Mouse (Mus musculus) lung, embryonic 16.5 days (tissue): Measurements from ENCODE around the gene 3100002H09Rik. TPM values are rescaled to one million over a fixed set of nuclear protein-coding genes. Genes with fewer than 3 reads are reported as not detected.
A peak's percentile ranks its signal among the peaks of the same experiment; 100 is the strongest.

Experiments
- ATAC-seq: fragments of 200-750 bp; cut with Nextera tagmentation; 2 replicates; pipeline ENCODE4 v1.8.0; 2017; ENCODE audit warnings: low read depth, mild to moderate bottlenecking, moderate library complexity
- H3K27ac ChIP-seq: fragments of 300-500 bp; sonication (generic); 2 replicates; pipeline ENCODE4 v1.5.1; 2014; ENCODE audit warnings: mild to moderate bottlenecking, control low read depth, low read length
- H3K27me3 ChIP-seq: fragments of 300-500 bp; sonication (generic); 2 replicates; pipeline ENCODE4 v1.6.1; 2014; ENCODE audit warnings: low read depth, low read length, mixed read lengths; ENCODE audit not compliant: control insufficient read depth, insufficient read depth
- H3K36me3 ChIP-seq: fragments of 300-500 bp; sonication (generic); 2 replicates; pipeline ENCODE4 v1.6.1; 2014; ENCODE audit warnings: low read length; ENCODE audit not compliant: control insufficient read depth, insufficient read depth
- H3K4me1 ChIP-seq: fragments of 300-500 bp; sonication (generic); replicated peaks from 2 replicates; pipeline ENCODE4 v1.6.1; 2014; ENCODE audit warnings: low read length, mixed read lengths; ENCODE audit not compliant: control insufficient read depth, insufficient read depth
- H3K4me2 ChIP-seq: fragments of 300-500 bp; sonication (generic); 2 replicates; pipeline ENCODE4 v1.6.1; 2014; ENCODE audit warnings: low read depth, low read length, control low read depth
- H3K4me3 ChIP-seq: fragments of 300-500 bp; sonication (generic); 2 replicates; pipeline ENCODE4 v1.5.1; 2014; ENCODE audit warnings: mild to moderate bottlenecking, low read length, control low read depth
- H3K9ac ChIP-seq: fragments of 300-500 bp; sonication (generic); 2 replicates; pipeline ENCODE4 v1.6.1; 2014; ENCODE audit warnings: low read length, control low read depth
- H3K9me3 ChIP-seq: fragments of 300-500 bp; sonication (generic); 2 replicates; pipeline ENCODE4 v1.6.1; 2016; ENCODE audit warnings: low read length; ENCODE audit not compliant: control insufficient read depth
- WGBS: fragments of 180-500 bp; shearing (Covaris S2); extraction: QIAGEN DNeasy Blood & Tissue Kit; methylation state at CpG from one replicate; pipeline ENCODE4 v1.1.7; 2014; 5-methylcytosine and 5-hydroxymethylcytosine counted together
- polyA plus RNA-seq: library from polyadenylated mRNA; unstranded; fragments of >200 nt; fragmentation: Nextera tagmentation; extraction: Ambion mirVana; gene quantifications from 2 replicates; pipeline ENCODE4 v1.2.1, GENCODE M21; 2015

Gene 3100002H09Rik
- not detected in 2 replicates for polyA plus RNA-seq

GRCm38 (mm10) chr4:124610703-124611102, at the start of gene 3100002H09Rik:
TSS of gene 3100002H09Rik (minus strand) at chr4:124610803.
- 73% methylated on average over 2 of the region's 2 CpGs for WGBS
- Histone ChIP-seq H3K9ac (no peak within 1 kb of the TSS), H3K4me2 (no peak within 1 kb of the TSS), H3K27me3 (no peaks in the 10 kb centered on the region), H3K4me1 (no peaks in the 10 kb centered on the region), H3K27ac (no peak within 1 kb of the TSS), H3K4me3 (no peak within 1 kb of the TSS), H3K36me3 (no peaks in the 10 kb centered on the region), H3K9me3 (no peaks in the 10 kb centered on the region)
- no peak for ATAC-seq

- Histone ChIP-seq H3K27ac (no peak overlapping the region), H3K9ac (no peak overlapping the region), H3K27me3 (peaks cover 94% of the 10 kb centered on the region), H3K36me3 (no peaks in the 10 kb centered on the region), H3K4me3 (peak overlapping the region; percentile 22), H3K9me3 (no peaks in the 10 kb centered on the region), H3K4me1 (peaks cover 21% of the 10 kb centered on the region), H3K4me2 (peak overlapping the region; percentile 36)
- 2% methylated on average over 68 of the region's 68 CpGs for WGBS
- no peak for ATAC-seq
These were observed 48.9 kb upstream of the 3100002H09Rik start for GRCm38 (mm10) chr4:124659251-124660217.

GRCm38 (mm10) chr4:124658412-124658851, 47.8 kb upstream of the 3100002H09Rik start:
- whole genome bisulfite sequencing, result under 1% methylated on average over 39 of the region's 39 CpGs
- Histone ChIP-seq H3K4me3 (no peak overlapping the region; the same call in 1 of the 2 replicates), H3K4me2 (no peak overlapping the region), H3K27ac (no peak overlapping the region), H3K4me1 (peaks cover 21% of the 10 kb centered on the region), H3K9ac (no peak overlapping the region), H3K27me3 (peaks cover 95% of the 10 kb centered on the region), H3K36me3 (no peaks in the 10 kb centered on the region), H3K9me3 (no peaks in the 10 kb centered on the region)
- ATAC-seq, result no peak

GRCm38 (mm10) chr4:124657781-124658180, 47.2 kb upstream of the 3100002H09Rik start:
- Histone ChIP-seq H3K4me2 (peak overlapping the region; percentile 99), H3K9me3 (no peaks in the 10 kb centered on the region), H3K4me3 (peak overlapping the region; percentile 66), H3K27me3 (peaks cover 92% of the 10 kb centered on the region), H3K4me1 (peaks cover 21% of the 10 kb centered on the region), H3K36me3 (no peaks in the 10 kb centered on the region), H3K27ac (no peak overlapping the region), H3K9ac (0 out of 2 replicates have a peak overlapping the region, but pooled peaks have one; percentile 24)
- under 1% methylated on average over 30 of the region's 61 CpGs for WGBS
- peak; percentile 7 for ATAC-seq

- Histone ChIP-seq H3K9me3 (no peaks in the 10 kb centered on the region), H3K4me1 (peaks cover 21% of the 10 kb centered on the region), H3K27ac (no peak overlapping the region), H3K36me3 (no peaks in the 10 kb centered on the region), H3K4me2 (peak overlapping the region; percentile 99), H3K9ac (peak overlapping the region; percentile 53), H3K4me3 (peak overlapping the region; percentile 66), H3K27me3 (peaks cover 86% of the 10 kb centered on the region)
- WGBS, result under 1% methylated on average over 66 of the region's 92 CpGs
- ATAC-seq, result peak; percentile 94
These were observed 46.4 kb upstream of the 3100002H09Rik start for GRCm38 (mm10) chr4:124656854-124657650.

GRCm38 (mm10) chr4:124656518-124656853, 45.9 kb upstream of the 3100002H09Rik start, which contains the start of gene Pou3f1:
TSS of gene Pou3f1 (plus strand) at chr4:124656807.
- no peak within 1 kb of the TSS for H3K27ac ChIP-seq
- H3K4me3 ChIP-seq, result peak within 1 kb of the TSS; percentile 66
- H3K27me3 ChIP-seq, result peaks cover 80% of the 10 kb centered on the region
- under 1% methylated on average over 15 of the region's 15 CpGs for WGBS
- no peaks in the 10 kb centered on the region for H3K9me3 ChIP-seq
- H3K4me1 ChIP-seq, result peaks cover 21% of the 10 kb centered on the region
- no peak for ATAC-seq
- peak within 1 kb of the TSS; percentile 53 for H3K9ac ChIP-seq
- H3K4me2 ChIP-seq, result peak within 1 kb of the TSS; percentile 99
- no peaks in the 10 kb centered on the region for H3K36me3 ChIP-seq

- Histone ChIP-seq H3K4me2 (no peak overlapping the region), H3K4me1 (peaks cover 12% of the 10 kb centered on the region), H3K27ac (no peak overlapping the region), H3K27me3 (peaks cover 48% of the 10 kb centered on the region), H3K36me3 (no peaks in the 10 kb centered on the region), H3K4me3 (no peak overlapping the region), H3K9me3 (no peaks in the 10 kb centered on the region), H3K9ac (no peak overlapping the region)
- 5% methylated on average over 9 of the region's 9 CpGs for WGBS
- ATAC-seq, result no peak
These were observed 42.3 kb upstream of the 3100002H09Rik start for GRCm38 (mm10) chr4:124652886-124653285.

- H3K36me3 ChIP-seq, result no peaks in the 10 kb centered on the region
- H3K27ac ChIP-seq, result no peak overlapping the region
- H3K4me1 ChIP-seq, result peaks cover 7% of the 10 kb centered on the region
- H3K4me3 ChIP-seq, result no peak overlapping the region
- no peak for ATAC-seq
- 35% methylated on average over 5 of the region's 5 CpGs for WGBS
- H3K9ac ChIP-seq, result no peak overlapping the region
- peaks cover 4% of the 10 kb centered on the region; the same call in 1 of the 2 replicates for H3K27me3 ChIP-seq
- H3K4me2 ChIP-seq, result no peak overlapping the region
- H3K9me3 ChIP-seq, result no peaks in the 10 kb centered on the region
These were observed 37.3 kb upstream of the 3100002H09Rik start for GRCm38 (mm10) chr4:124647909-124648308.

- H3K27ac ChIP-seq, result no peak overlapping the region
- ATAC-seq, result peak; percentile 63
These were observed 36.0 kb upstream of the 3100002H09Rik start for GRCm38 (mm10) chr4:124646591-124646990.

More at GRCm38 (mm10) chr4:124646591-124646990, 36.0 kb upstream of the 3100002H09Rik start:
- peak overlapping the region; percentile 29 for H3K4me3 ChIP-seq
- H3K27me3 ChIP-seq, result peaks cover 2% of the 10 kb centered on the region; the same call in 1 of the 2 replicates
- H3K4me1 ChIP-seq, result peaks cover 7% of the 10 kb centered on the region
- 8% methylated on average over 8 of the region's 8 CpGs for WGBS
- H3K4me2 ChIP-seq, result peak overlapping the region; percentile 42
- no peaks in the 10 kb centered on the region for H3K36me3 ChIP-seq
- H3K9me3 ChIP-seq, result no peaks in the 10 kb centered on the region
- peak overlapping the region; percentile 2; the same call in 1 of the 2 replicates for H3K9ac ChIP-seq
